Mouse (Mus musculus) megakaryocyte progenitor cell, adult 5-6 weeks (primary cell): Measurements from ENCODE around the gene Ocrl. TPM values are rescaled to one million over a fixed set of nuclear protein-coding genes. Genes with fewer than 3 reads are reported as not detected.

Source experiments
- ATAC-seq: replicated peaks from 2 replicates; pipeline ENCODE4 v1.8.0; 2016; ENCODE audit warnings: mild to moderate bottlenecking, moderate TSS enrichment, inconsistent platforms; ENCODE audit not compliant: poor library complexity
- total RNA-seq, 2 experiments: library from RNA; stranded (forward) in 1 of 2; stranded (reverse) in 1 of 2; fragments of 157-497, 149-512 nt in 1 of 2; fragments of 200-1000 nt in 1 of 2; gene quantifications; 2 replicates each; pipeline versions ENCODE4 v1.2.3 to v1.2.4; 2015 to 2017

The Ocrl gene
- total RNA-seq, 2 experiments from 2014 or later = 25.7 to 90.0 TPM

- ATAC-seq = peak; percentile 99
These were observed 64.4 kb downstream of the Ocrl start for GRCm38 (mm10) chrX:47976551-47976950.

- ATAC-seq = no peak
These were observed 64.9 kb downstream of the Ocrl start for GRCm38 (mm10) chrX:47977078-47977477.

GRCm38 (mm10) chrX:47985000-47985619 lies 72.9 kb downstream of the Ocrl start:
- ATAC-seq = peak; percentile 85

- ATAC-seq = no peak
These were observed 75.8 kb downstream of the Ocrl start for GRCm38 (mm10) chrX:47988024-47988423.

GRCm38 (mm10) chrX:47992606-47993005 lies 80.4 kb downstream of the Ocrl start:
- peak; percentile 99 for ATAC-seq

- ATAC-seq = no peak
These were observed 86.2 kb downstream of the Ocrl start for GRCm38 (mm10) chrX:47998412-47998811.

GRCm38 (mm10) chrX:48001151-48001550 lies 89.0 kb downstream of the Ocrl start:
- no peak for ATAC-seq

GRCm38 (mm10) chrX:48004786-48005185 lies 92.6 kb downstream of the Ocrl start:
- ATAC-seq = no peak

GRCm38 (mm10) chrX:48006062-48006461 lies 93.9 kb downstream of the Ocrl start:
- ATAC-seq = no peak

GRCm38 (mm10) chrX:48011656-48012055 lies 99.5 kb downstream of the Ocrl start:
- ATAC-seq = no peak

Other genes with a start within 250 kb of the Ocrl start
- not detected in 2 replicates for gene Smarca1, start 19.4 kb upstream of the Ocrl start, total RNA-seq (2015)
- gene Smarca1, start 19.4 kb upstream of the Ocrl start, total RNA-seq (2017) = not detected in 2 replicates
- gene Apln, start 122.5 kb downstream of the Ocrl start, total RNA-seq (2015) = 0.76 and 0.99 TPM in 2 replicates
- gene Apln, start 122.5 kb downstream of the Ocrl start, total RNA-seq (2017) = 0.75 and 1.7 TPM in 2 replicates
- gene Xpnpep2, start 196.3 kb downstream of the Ocrl start, total RNA-seq (2015) = not detected in 2 replicates
- not detected in 2 replicates for gene Xpnpep2, start 196.3 kb downstream of the Ocrl start, total RNA-seq (2017)
- gene Sash3, start 234.0 kb downstream of the Ocrl start, total RNA-seq (2015) = 46.5 and 54.2 TPM in 2 replicates
- gene Sash3, start 234.0 kb downstream of the Ocrl start, total RNA-seq (2017) = 77.9 and 86.1 TPM in 2 replicates